Mouse (Mus musculus) midbrain, postnatal 0 days (tissue): ENCODE measurements at regions not wholly inside any gene's neighbourhood (a gene's known extent, or its start where the extent isn't known, plus 50 kb on each side); places are given as distances from the start of the nearest gene placed in this dataset.
A peak's percentile ranks its signal among the peaks of the same experiment; 100 is the strongest.

Experiments
- ATAC-seq: fragments of 200-750 bp; cut with Nextera tagmentation; 2 replicates; pipeline ENCODE4 v1.8.0; 2017; ENCODE audit warnings: moderate number of reproducible peaks, mild to moderate bottlenecking, moderate TSS enrichment, moderate library complexity; ENCODE audit not compliant: low FRiP score
- DNase-seq: peaks from one replicate; pipeline ENCODE4 v3.0.0-alpha.2; 2015; ENCODE audit warnings: low spot score
- H3K27ac ChIP-seq: fragments of 300-500 bp; sonication (generic); 2 replicates; pipeline ENCODE4 v1.5.1; 2014; ENCODE audit warnings: low read depth, mild to moderate bottlenecking, low read length, mixed read lengths
- H3K27me3 ChIP-seq: fragments of 300-500 bp; sonication (generic); 2 replicates; pipeline ENCODE4 v1.6.1; 2014; ENCODE audit warnings: low read length, control low read depth, mixed read lengths; ENCODE audit not compliant: insufficient read depth
- H3K36me3 ChIP-seq: fragments of 300-500 bp; sonication (generic); 2 replicates; pipeline ENCODE4 v1.6.1; 2014; ENCODE audit warnings: low read length, control low read depth, mixed read lengths; ENCODE audit not compliant: insufficient read depth
- H3K4me1 ChIP-seq: fragments of 300-500 bp; sonication (generic); 2 replicates; pipeline ENCODE4 v1.6.1; 2014; ENCODE audit warnings: mild to moderate bottlenecking, control low read depth, antibody characterized with exemption, low read length, mixed read lengths; ENCODE audit not compliant: insufficient read depth
- H3K4me2 ChIP-seq: fragments of 300-500 bp; sonication (generic); 2 replicates; pipeline ENCODE4 v1.6.1; 2014; ENCODE audit warnings: low read depth, mild to moderate bottlenecking, low read length, mixed read lengths; ENCODE audit not compliant: poor library complexity, severe bottlenecking
- H3K4me3 ChIP-seq: fragments of 300-500 bp; sonication (generic); 2 replicates; pipeline ENCODE4 v1.5.1; 2014; ENCODE audit warnings: low read depth, mild to moderate bottlenecking, low read length, moderate library complexity
- H3K9ac ChIP-seq: fragments of 300-500 bp; sonication (generic); replicated peaks from 2 replicates; pipeline ENCODE4 v1.6.1; 2014; ENCODE audit warnings: mild to moderate bottlenecking, low read length, moderate library complexity, mixed read lengths; ENCODE audit not compliant: poor library complexity, severe bottlenecking
- H3K9me3 ChIP-seq: fragments of 300-500 bp; sonication (generic); 2 replicates; pipeline ENCODE4 v1.6.1; 2016; ENCODE audit warnings: low read length, control low read depth
- CTCF ChIP-seq: IDR thresholded peaks from 2 replicates; pipeline ENCODE4 v1.5.1; 2016; ENCODE audit warnings: antibody characterized with exemption, mild to moderate bottlenecking
- WGBS: fragments of 180-500 bp; shearing (Covaris S2); extraction: QIAGEN DNeasy Blood & Tissue Kit; methylation state at CpG from one replicate; pipeline ENCODE4 v1.1.7; 2014; 5-methylcytosine and 5-hydroxymethylcytosine counted together

DNA sequence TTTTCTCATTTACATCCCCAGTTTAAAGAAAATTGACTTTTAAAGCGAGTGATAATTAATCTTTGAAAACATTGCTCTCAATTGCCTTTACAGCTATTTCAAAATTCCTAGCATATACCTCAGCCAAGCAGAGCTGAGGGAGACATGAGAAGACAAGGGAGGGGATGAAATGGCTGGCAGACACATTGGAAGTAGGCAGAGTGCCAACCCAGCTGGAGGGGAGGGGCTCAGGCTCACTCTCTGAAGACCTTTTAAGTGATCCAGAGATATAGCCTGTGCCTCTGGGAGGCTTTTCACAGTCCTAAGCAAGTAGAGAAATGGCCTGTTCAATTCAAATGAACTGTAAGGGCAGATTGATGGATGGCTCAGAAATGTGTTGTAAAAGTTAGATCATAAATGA lies 122.5 kb upstream of the Thsd7b start:
- no peak for ATAC-seq
- no peak overlapping the region for H3K9ac ChIP-seq
- 70% methylated on average over 1 of the region's 1 CpGs for WGBS
- no peaks in the 10 kb centered on the region for H3K27me3 ChIP-seq
- H3K9me3 ChIP-seq, result no peaks in the 10 kb centered on the region
- no peak overlapping the region for H3K27ac ChIP-seq
- no peak overlapping the region for H3K4me3 ChIP-seq
- H3K36me3 ChIP-seq, result no peaks in the 10 kb centered on the region
- no peak for TF ChIP-seq CTCF
- peak; percentile 55 for DNase-seq
- H3K4me2 ChIP-seq, result no peak overlapping the region
- H3K4me1 ChIP-seq, result no peaks in the 10 kb centered on the region

GRCm38 (mm10) chr1:129148733-129149388 lies 124.2 kb upstream of the Thsd7b start:
- H3K4me1 ChIP-seq, result no peaks in the 10 kb centered on the region
- TF ChIP-seq CTCF, result no peak
- no peaks in the 10 kb centered on the region for H3K27me3 ChIP-seq
- no peaks in the 10 kb centered on the region for H3K36me3 ChIP-seq
- H3K9ac ChIP-seq, result no peak overlapping the region
- WGBS, result 75% methylated on average over 7 of the region's 7 CpGs
- ATAC-seq, result no peak
- no peak for DNase-seq
- no peak overlapping the region for H3K4me2 ChIP-seq
- H3K9me3 ChIP-seq, result no peaks in the 10 kb centered on the region
- no peak overlapping the region for H3K27ac ChIP-seq
- no peak overlapping the region for H3K4me3 ChIP-seq

GRCm38 (mm10) chr1:129146395-129147094 lies 126.6 kb upstream of the Thsd7b start:
- no peaks in the 10 kb centered on the region for H3K36me3 ChIP-seq
- DNase-seq (no peak), ATAC-seq (no peak)
- WGBS, result 61% methylated on average over 4 of the region's 4 CpGs
- H3K4me1 ChIP-seq, result no peaks in the 10 kb centered on the region
- TF ChIP-seq CTCF, result no peak
- H3K9ac ChIP-seq, result no peak overlapping the region
- H3K4me2 ChIP-seq, result no peak overlapping the region
- H3K9me3 ChIP-seq, result no peaks in the 10 kb centered on the region
- no peaks in the 10 kb centered on the region for H3K27me3 ChIP-seq
- no peak overlapping the region for H3K4me3 ChIP-seq
- H3K27ac ChIP-seq, result no peak overlapping the region

DNA sequence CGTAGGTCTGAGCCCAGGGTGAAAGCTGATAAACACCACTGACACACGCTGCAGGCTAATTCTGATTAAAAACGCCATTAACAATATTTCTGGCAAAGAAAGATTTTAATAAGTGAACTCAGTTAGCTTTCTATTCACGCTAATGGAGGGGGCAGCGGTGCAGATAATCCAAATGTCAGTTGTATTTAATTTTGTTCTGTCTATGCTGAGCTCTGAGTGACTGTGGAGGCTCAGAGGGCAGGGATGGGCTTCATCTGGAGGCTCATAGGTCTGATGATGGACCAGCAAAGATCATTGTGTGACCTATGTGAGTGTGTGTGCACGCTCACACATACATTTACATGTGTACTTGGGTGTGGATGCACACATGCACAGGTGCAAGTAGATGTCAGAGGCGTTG lies 134.3 kb upstream of the Thsd7b start:
- DNase-seq (no peak), ATAC-seq (no peak)
- Histone ChIP-seq H3K4me2 (no peak overlapping the region), H3K9me3 (no peaks in the 10 kb centered on the region), H3K27ac (no peak overlapping the region), H3K27me3 (no peaks in the 10 kb centered on the region), H3K36me3 (no peaks in the 10 kb centered on the region), H3K4me1 (no peaks in the 10 kb centered on the region), H3K4me3 (no peak overlapping the region), H3K9ac (no peak overlapping the region)
- WGBS, result 64% methylated on average over 7 of the region's 7 CpGs
- TF ChIP-seq CTCF, result no peak

GRCm38 (mm10) chr1:129106961-129107557 lies 166.0 kb upstream of the Thsd7b start:
- 80% methylated on average over 1 of the region's 1 CpGs for WGBS
- ATAC-seq, result no peak
- no peak for TF ChIP-seq CTCF

DNA sequence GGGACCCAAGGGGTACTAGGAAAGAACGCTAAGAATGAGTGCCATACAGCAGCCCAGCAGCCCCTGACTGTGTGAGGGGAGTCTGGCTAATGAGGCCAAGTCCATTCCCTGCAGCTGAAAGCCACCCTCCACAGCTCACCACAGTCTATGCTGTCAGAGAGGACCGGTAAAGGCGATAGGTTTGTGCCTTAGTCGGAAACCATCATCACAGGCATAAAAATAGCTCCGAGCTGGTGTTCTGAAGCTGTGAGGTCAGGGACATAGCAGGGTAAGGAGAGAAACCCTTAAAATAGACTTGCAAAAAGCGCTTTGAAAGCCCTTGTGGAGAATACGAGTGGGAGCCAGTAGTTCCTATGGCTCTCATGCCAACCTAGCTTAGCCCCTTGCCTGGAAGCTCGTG lies 172.1 kb upstream of the Thsd7b start:
- Histone ChIP-seq H3K4me1 (no peaks in the 10 kb centered on the region), H3K9me3 (no peaks in the 10 kb centered on the region), H3K27ac (no peak overlapping the region), H3K9ac (no peak overlapping the region), H3K4me3 (no peak overlapping the region), H3K36me3 (no peaks in the 10 kb centered on the region), H3K4me2 (no peak overlapping the region), H3K27me3 (no peaks in the 10 kb centered on the region)
- WGBS, result 84% methylated on average over 8 of the region's 8 CpGs
- TF ChIP-seq CTCF, result no peak
- DNase-seq, result no peak
- ATAC-seq, result no peak

More at GRCm38 (mm10) chr1:129106961-129107557, 166.0 kb upstream of the Thsd7b start:
- H3K27ac ChIP-seq, result no peak overlapping the region
- H3K4me3 ChIP-seq, result no peak overlapping the region
- H3K4me1 ChIP-seq, result no peaks in the 10 kb centered on the region
- H3K36me3 ChIP-seq, result no peaks in the 10 kb centered on the region
- no peak overlapping the region for H3K4me2 ChIP-seq
- no peaks in the 10 kb centered on the region for H3K9me3 ChIP-seq
- no peak for DNase-seq
- H3K27me3 ChIP-seq, result no peaks in the 10 kb centered on the region
- H3K9ac ChIP-seq, result no peak overlapping the region
